Mouse (Mus musculus) hindbrain, embryonic 13.5 days (tissue): ENCODE results near the gene Lce3d. TPM values are rescaled to one million over a fixed set of nuclear protein-coding genes. Genes with fewer than 3 reads are reported as not detected.

ENCODE experiments used
- ATAC-seq: fragments of 200-750 bp; cut with Nextera tagmentation; 2 replicates; pipeline ENCODE4 v1.8.0; 2017; ENCODE audit warnings: moderate TSS enrichment; ENCODE audit not compliant: low FRiP score
- H3K27ac ChIP-seq: fragments of 300-500 bp; sonication (generic); 2 replicates; pipeline ENCODE4 v1.5.1; 2015; ENCODE audit warnings: inconsistent platforms, mild to moderate bottlenecking, moderate library complexity
- H3K27me3 ChIP-seq: fragments of 300-500 bp; sonication (generic); 2 replicates; pipeline ENCODE4 v1.6.1; 2015; ENCODE audit warnings: mild to moderate bottlenecking, inconsistent platforms
- H3K36me3 ChIP-seq: fragments of 300-500 bp; sonication (generic); 2 replicates; pipeline ENCODE4 v1.6.1; 2015; ENCODE audit warnings: mild to moderate bottlenecking, inconsistent platforms
- H3K4me1 ChIP-seq: fragments of 300-500 bp; sonication (generic); replicated peaks from 2 replicates; pipeline ENCODE4 v1.6.1; 2015; ENCODE audit warnings: inconsistent platforms
- H3K4me2 ChIP-seq: fragments of 300-500 bp; sonication (generic); 2 replicates; pipeline ENCODE4 v1.6.1; 2015; ENCODE audit warnings: inconsistent platforms, mild to moderate bottlenecking, moderate library complexity
- H3K4me3 ChIP-seq: fragments of 300-500 bp; sonication (generic); 2 replicates; pipeline ENCODE4 v1.5.1; 2015; ENCODE audit warnings: mild to moderate bottlenecking, inconsistent platforms
- H3K9ac ChIP-seq: fragments of 300-500 bp; sonication (generic); 2 replicates; pipeline ENCODE4 v1.6.1; 2015; ENCODE audit warnings: mild to moderate bottlenecking, inconsistent platforms
- H3K9me3 ChIP-seq: fragments of 300-500 bp; sonication (generic); 2 replicates; pipeline ENCODE4 v1.6.1; 2016; ENCODE audit warnings: inconsistent platforms
- WGBS: fragments of 180-500 bp; shearing (Covaris S2); methylation state at CpG from one replicate; pipeline ENCODE4 v1.1.7; 2015; 5-methylcytosine and 5-hydroxymethylcytosine counted together
- polyA plus RNA-seq: library from polyadenylated mRNA; unstranded; fragments of >200 nt; fragmentation: Nextera tagmentation; extraction: Ambion mirVana; gene quantifications from 2 replicates; pipeline ENCODE4 v1.2.1, GENCODE M21; 2015

Lce3d gene
- not detected in 2 replicates for polyA plus RNA-seq

GRCm38 (mm10) chr3:92957090-92957489 lies at the start of gene Lce3d:
Gene Lce3d, plus strand, starts transcription at chr3:92957390.
- WGBS, result 97% methylated on average over 1 of the region's 1 CpGs
- Histone ChIP-seq H3K9me3 (no peaks in the 10 kb centered on the region), H3K27me3 (no peaks in the 10 kb centered on the region), H3K36me3 (no peaks in the 10 kb centered on the region), H3K27ac (no peak within 1 kb of the TSS), H3K4me3 (no peak within 1 kb of the TSS), H3K9ac (no peak within 1 kb of the TSS), H3K4me1 (no peaks in the 10 kb centered on the region), H3K4me2 (no peak within 1 kb of the TSS)
- no peak for ATAC-seq

GRCm38 (mm10) chr3:92907571-92907970 lies 49.6 kb upstream of the Lce3d start:
- Histone ChIP-seq H3K27me3 (no peaks in the 10 kb centered on the region), H3K36me3 (no peaks in the 10 kb centered on the region), H3K9ac (no peak overlapping the region), H3K27ac (no peak overlapping the region), H3K4me3 (no peak overlapping the region), H3K9me3 (no peaks in the 10 kb centered on the region), H3K4me1 (no peaks in the 10 kb centered on the region), H3K4me2 (no peak overlapping the region)
- ATAC-seq, result peak; percentile 63; the same call in 1 of the 2 replicates
- WGBS, result 26% methylated on average over 4 of the region's 4 CpGs

DNA sequence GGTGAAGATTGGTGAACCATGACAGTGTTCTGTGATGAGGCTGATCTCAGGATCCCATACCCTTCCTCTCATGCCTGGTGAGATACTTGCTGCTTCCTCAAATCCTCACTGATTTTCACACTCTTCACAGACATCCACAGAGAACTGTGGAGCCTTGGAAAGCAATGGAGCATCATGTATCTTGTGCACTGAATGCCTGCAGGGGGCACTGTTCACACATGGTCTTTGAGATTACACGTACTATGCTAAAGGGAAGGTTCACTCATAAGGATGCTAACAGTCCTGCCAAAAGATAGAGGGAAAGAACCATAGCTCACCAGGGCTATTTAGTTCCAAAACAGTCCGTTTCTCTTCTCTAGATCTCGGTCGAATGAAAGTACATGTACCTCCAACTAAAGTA lies 36.8 kb upstream of the Lce3d start:
- WGBS, result 66% methylated on average over 4 of the region's 4 CpGs
- H3K27ac ChIP-seq, result no peak overlapping the region
- no peak overlapping the region for H3K4me3 ChIP-seq
- H3K9me3 ChIP-seq, result no peaks in the 10 kb centered on the region
- no peaks in the 10 kb centered on the region for H3K27me3 ChIP-seq
- H3K36me3 ChIP-seq, result no peaks in the 10 kb centered on the region
- H3K4me2 ChIP-seq, result no peak overlapping the region
- ATAC-seq, result no peak
- no peaks in the 10 kb centered on the region for H3K4me1 ChIP-seq
- H3K9ac ChIP-seq, result no peak overlapping the region

- H3K4me3 ChIP-seq, result no peak within 1 kb of the TSS
- 72% methylated on average over 2 of the region's 2 CpGs for WGBS
- no peak within 1 kb of the TSS for H3K27ac ChIP-seq
- no peak within 1 kb of the TSS for H3K4me2 ChIP-seq
- no peak within 1 kb of the TSS for H3K9ac ChIP-seq
- no peaks in the 10 kb centered on the region for H3K4me1 ChIP-seq
- no peaks in the 10 kb centered on the region for H3K27me3 ChIP-seq
- no peaks in the 10 kb centered on the region for H3K36me3 ChIP-seq
- H3K9me3 ChIP-seq, result no peaks in the 10 kb centered on the region
- no peak for ATAC-seq
Observed at GRCm38 (mm10) chr3:92926130-92926529, 31.1 kb upstream of the Lce3d start, which contains the start of gene Lce3a. Gene Lce3a, minus strand, starts transcription at chr3:92926230.

DNA sequence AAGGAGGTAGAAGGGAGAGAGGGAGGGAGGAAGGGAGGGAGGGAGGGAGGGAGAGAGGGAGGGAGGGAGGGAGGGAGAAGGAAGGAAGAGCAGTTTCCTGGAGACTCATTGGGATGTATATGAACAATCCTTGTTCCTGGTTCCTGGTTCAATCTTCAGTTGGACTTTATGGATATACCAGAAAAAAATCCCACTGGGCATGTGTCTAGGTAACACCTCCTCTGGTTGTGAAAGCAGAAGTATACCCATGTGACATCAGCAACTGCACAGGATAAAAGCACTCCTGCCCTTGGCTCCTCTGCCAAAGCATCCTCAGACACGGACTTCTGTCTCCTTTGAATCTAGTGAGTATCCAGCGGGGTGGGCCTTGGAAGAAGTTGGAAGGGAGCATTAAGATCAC lies 24.5 kb upstream of the Lce3d start, which contains the start of gene Lce3b:
TSS of gene Lce3b (plus strand) at position 301 of the 400 bp plus-strand sequence.
- Histone ChIP-seq H3K27ac (no peak within 1 kb of the TSS), H3K9me3 (no peaks in the 10 kb centered on the region), H3K9ac (no peak within 1 kb of the TSS), H3K36me3 (no peaks in the 10 kb centered on the region), H3K4me2 (no peak within 1 kb of the TSS), H3K4me3 (no peak within 1 kb of the TSS), H3K4me1 (no peaks in the 10 kb centered on the region), H3K27me3 (no peaks in the 10 kb centered on the region)
- WGBS, result 58% methylated on average over 2 of the region's 2 CpGs
- ATAC-seq, result no peak

DNA sequence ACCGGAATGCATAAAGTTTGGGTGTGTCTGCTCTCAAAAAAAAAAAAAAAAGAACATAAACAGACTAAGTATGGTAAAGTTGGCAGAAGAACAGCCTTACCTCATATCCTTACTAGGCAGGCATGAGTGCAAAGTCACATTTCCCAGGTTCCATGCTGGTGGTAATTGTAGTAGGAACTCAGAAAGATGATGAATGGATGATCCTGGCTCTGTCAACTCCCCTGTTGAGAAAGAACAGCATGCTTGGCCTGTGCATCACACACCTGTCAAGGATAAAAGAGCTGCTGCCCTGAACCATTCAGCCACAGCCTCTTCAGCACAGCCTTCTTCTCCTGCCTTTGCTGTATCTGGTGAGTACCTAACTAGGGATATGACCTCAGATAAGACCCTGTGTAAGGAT lies 13.0 kb upstream of the Lce3d start, which contains the start of gene Lce3c:
TSS of gene Lce3c (plus strand) at position 301 of the 400 bp plus-strand sequence.
- Histone ChIP-seq H3K27ac (no peak within 1 kb of the TSS), H3K36me3 (no peaks in the 10 kb centered on the region), H3K27me3 (no peaks in the 10 kb centered on the region), H3K4me2 (no peak within 1 kb of the TSS), H3K4me3 (no peak within 1 kb of the TSS), H3K9ac (no peak within 1 kb of the TSS), H3K4me1 (no peaks in the 10 kb centered on the region), H3K9me3 (no peaks in the 10 kb centered on the region)
- WGBS, result 97% methylated on average over 1 of the region's 1 CpGs
- ATAC-seq, result no peak

DNA sequence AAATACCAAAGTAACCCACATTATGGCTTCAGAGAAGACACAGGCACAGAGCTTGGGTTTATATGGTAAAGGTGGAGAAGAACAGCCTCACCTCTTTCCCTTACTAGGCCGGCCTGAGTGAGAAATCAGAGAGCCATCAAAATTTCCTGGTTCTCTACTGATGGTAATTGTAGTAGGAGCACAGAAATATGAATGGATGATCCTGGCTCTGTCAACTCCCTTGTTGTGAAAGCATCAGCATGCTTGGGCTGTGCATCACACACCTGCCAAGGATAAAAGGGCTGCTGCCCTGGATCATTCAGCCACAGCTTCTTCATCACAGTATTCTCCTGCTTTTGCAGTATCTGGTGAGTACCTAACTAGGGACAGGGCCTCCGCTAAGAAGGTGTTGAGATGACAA lies 9.6 kb downstream of the Lce3d start, which contains the start of gene Lce3e:
TSS of gene Lce3e (plus strand) at position 301 of the 400 bp plus-strand sequence.
- no peak for ATAC-seq
- no peak within 1 kb of the TSS for H3K4me2 ChIP-seq
- H3K36me3 ChIP-seq, result no peaks in the 10 kb centered on the region
- no peak within 1 kb of the TSS for H3K27ac ChIP-seq
- no peaks in the 10 kb centered on the region for H3K4me1 ChIP-seq
- no peaks in the 10 kb centered on the region for H3K9me3 ChIP-seq
- no peaks in the 10 kb centered on the region for H3K27me3 ChIP-seq
- no peak within 1 kb of the TSS for H3K9ac ChIP-seq
- WGBS, result 90% methylated on average over 2 of the region's 2 CpGs
- no peak within 1 kb of the TSS for H3K4me3 ChIP-seq

DNA sequence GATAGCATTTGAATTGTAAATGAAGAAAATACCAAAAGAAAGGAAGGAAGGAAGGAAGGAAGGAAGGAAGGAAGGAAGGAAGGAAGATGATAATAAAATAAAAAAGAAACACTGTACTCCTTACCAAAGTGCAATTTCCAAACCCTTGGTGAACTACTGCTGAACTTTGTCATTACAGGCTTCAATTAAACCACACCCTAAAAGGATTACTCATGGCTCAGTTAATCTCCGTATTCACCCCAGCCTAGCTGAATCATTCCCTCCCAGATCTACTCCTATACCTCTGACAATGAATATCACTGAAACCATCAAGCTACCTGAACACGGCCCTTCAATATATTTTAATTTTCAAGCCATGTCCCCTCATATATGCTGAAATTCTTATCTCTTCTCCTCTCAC lies 21.3 kb downstream of the Lce3d start:
- no peak for ATAC-seq

DNA sequence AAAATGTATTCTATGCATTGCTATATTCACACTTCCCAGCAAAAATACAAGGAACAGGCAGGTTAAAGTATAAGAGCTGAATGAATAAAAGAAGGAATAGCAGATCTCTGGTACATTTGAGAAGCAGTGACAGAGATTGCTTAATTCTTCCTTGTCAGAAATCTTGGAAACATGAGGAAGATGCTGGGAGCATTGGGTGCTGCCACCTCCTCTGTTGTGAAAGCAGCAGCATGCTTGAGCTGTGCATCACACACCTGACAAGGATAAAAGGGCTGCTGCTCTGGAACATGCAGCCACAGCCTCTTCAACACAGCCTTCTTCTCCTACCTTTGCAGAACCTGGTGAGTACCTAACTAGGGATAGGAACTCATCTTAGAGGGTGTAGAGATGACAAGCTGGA lies 34.7 kb downstream of the Lce3d start, which contains the start of gene Lce3f:
TSS of gene Lce3f (plus strand) at position 301 of the 400 bp plus-strand sequence.
- no peak within 1 kb of the TSS for H3K9ac ChIP-seq
- H3K36me3 ChIP-seq, result no peaks in the 10 kb centered on the region
- H3K4me2 ChIP-seq, result no peak within 1 kb of the TSS
- no peak within 1 kb of the TSS for H3K27ac ChIP-seq
- H3K27me3 ChIP-seq, result no peaks in the 10 kb centered on the region
- ATAC-seq, result no peak
- H3K9me3 ChIP-seq, result no peaks in the 10 kb centered on the region
- no peaks in the 10 kb centered on the region for H3K4me1 ChIP-seq
- H3K4me3 ChIP-seq, result no peak within 1 kb of the TSS

More for the DNA sequence above, 21.3 kb downstream of the Lce3d start:
- WGBS, result 85% methylated on average over 2 of the region's 2 CpGs
- H3K27me3 ChIP-seq, result no peaks in the 10 kb centered on the region
- no peaks in the 10 kb centered on the region for H3K4me1 ChIP-seq
- H3K9me3 ChIP-seq, result no peaks in the 10 kb centered on the region
- no peak overlapping the region for H3K27ac ChIP-seq
- H3K4me3 ChIP-seq, result no peak overlapping the region
- H3K9ac ChIP-seq, result no peak overlapping the region
- H3K36me3 ChIP-seq, result no peaks in the 10 kb centered on the region
- no peak overlapping the region for H3K4me2 ChIP-seq

DNA sequence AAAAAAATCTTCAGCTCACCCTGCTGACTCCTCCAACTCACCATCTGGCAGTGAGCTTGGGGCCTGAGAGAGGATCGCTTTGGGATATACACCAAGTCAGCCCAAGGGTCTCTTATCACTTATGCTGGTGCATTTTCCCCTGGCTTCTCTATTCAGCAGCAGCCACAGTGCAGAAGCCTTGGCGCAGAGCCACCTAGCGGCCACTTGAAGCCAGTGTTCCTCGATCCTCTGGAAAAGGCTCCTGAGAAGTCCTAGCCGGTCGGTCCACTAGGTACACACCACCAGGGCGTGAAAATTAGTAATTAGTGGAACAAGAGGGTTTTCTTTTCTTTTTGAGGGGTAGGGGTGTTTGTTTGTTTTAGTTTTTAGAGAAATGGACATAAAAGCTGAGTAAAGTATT lies 41.5 kb downstream of the Lce3d start:
- WGBS, result 5% methylated on average over 7 of the region's 7 CpGs
- ATAC-seq, result peak; percentile 94

DNA sequence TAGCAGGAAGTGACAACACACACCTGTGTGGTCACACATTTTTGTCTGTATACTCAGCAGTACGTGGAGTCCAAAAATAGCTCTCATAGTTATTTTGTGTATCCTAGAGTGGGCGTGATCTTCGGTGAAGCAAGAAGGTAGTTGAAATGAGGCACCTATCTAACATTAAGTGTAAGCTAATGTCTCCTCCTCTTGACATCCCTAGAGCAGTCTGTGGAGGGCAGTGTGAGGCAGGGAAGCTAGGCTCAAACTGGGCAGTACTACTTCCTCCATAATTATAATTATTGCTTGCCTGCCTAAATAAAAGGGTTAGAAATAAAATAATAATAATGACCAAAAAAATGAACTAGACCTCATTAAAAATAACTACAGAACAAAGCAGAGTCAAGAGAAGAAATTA lies 43.4 kb downstream of the Lce3d start:
- no peaks in the 10 kb centered on the region for H3K27me3 ChIP-seq
- H3K4me1 ChIP-seq, result 0 out of 2 replicates have a peak, but pooled peaks cover 3% of the 10 kb centered on the region
- H3K4me2 ChIP-seq, result no peak overlapping the region
- H3K9me3 ChIP-seq, result no peaks in the 10 kb centered on the region
- WGBS, result 88% methylated on average over 3 of the region's 3 CpGs
- no peak for ATAC-seq
- H3K9ac ChIP-seq, result no peak overlapping the region
- H3K36me3 ChIP-seq, result no peaks in the 10 kb centered on the region
- H3K4me3 ChIP-seq, result no peak overlapping the region
- no peak overlapping the region for H3K27ac ChIP-seq

More for the DNA sequence above, 41.5 kb downstream of the Lce3d start:
- Histone ChIP-seq H3K36me3 (no peaks in the 10 kb centered on the region), H3K4me2 (no peak overlapping the region), H3K27ac (no peak overlapping the region), H3K4me3 (no peak overlapping the region), H3K9me3 (no peaks in the 10 kb centered on the region), H3K4me1 (0 out of 2 replicates have a peak, but pooled peaks cover 3% of the 10 kb centered on the region), H3K27me3 (no peaks in the 10 kb centered on the region), H3K9ac (no peak overlapping the region)

- H3K27ac ChIP-seq, result no peak overlapping the region
- no peak overlapping the region for H3K4me3 ChIP-seq
- H3K9ac ChIP-seq, result no peak overlapping the region
- no peaks in the 10 kb centered on the region for H3K9me3 ChIP-seq
- H3K36me3 ChIP-seq, result no peaks in the 10 kb centered on the region
- no peak overlapping the region for H3K4me2 ChIP-seq
- ATAC-seq, result 0 out of 2 replicates have a peak, but pooled peaks have one; percentile 34
- WGBS, result 59% methylated on average over 4 of the region's 4 CpGs
- no peaks in the 10 kb centered on the region for H3K27me3 ChIP-seq
- 0 out of 2 replicates have a peak, but pooled peaks cover 3% of the 10 kb centered on the region for H3K4me1 ChIP-seq
Observed at GRCm38 (mm10) chr3:93002843-93003242, 45.7 kb downstream of the Lce3d start.
